Mouse (Mus musculus) liver, embryonic 11.5 days (tissue): ENCODE measurements around the gene Sorcs1. TPM values are rescaled to one million over a fixed set of nuclear protein-coding genes. Genes with fewer than 3 reads are reported as not detected.

ENCODE experiments used
- ATAC-seq: fragments of 200-750 bp; cut with Nextera tagmentation; replicated peaks from 2 replicates; pipeline ENCODE4 v1.8.0; 2017; ENCODE audit warnings: moderate number of reproducible peaks, mild to moderate bottlenecking, moderate TSS enrichment, moderate library complexity; ENCODE audit not compliant: low FRiP score
- DNase-seq: peaks from one replicate; pipeline ENCODE4 v3.0.0-alpha.2; 2017; ENCODE audit warnings: low spot score
- H3K27ac ChIP-seq: fragments of 300-500 bp; sonication (generic); 2 replicates; pipeline ENCODE4 v1.5.1; 2014; ENCODE audit warnings: mild to moderate bottlenecking, low read depth, low read length, control low read depth
- H3K27me3 ChIP-seq: fragments of 300-500 bp; sonication (generic); replicated peaks from 2 replicates; pipeline ENCODE4 v1.6.1; 2014; ENCODE audit warnings: low read length, mixed read lengths; ENCODE audit not compliant: control insufficient read depth, insufficient read depth
- H3K36me3 ChIP-seq: fragments of 300-500 bp; sonication (generic); 2 replicates; pipeline ENCODE4 v1.6.1; 2014; ENCODE audit warnings: mild to moderate bottlenecking, low read length, moderate library complexity, mixed read lengths; ENCODE audit not compliant: control insufficient read depth, insufficient read depth
- H3K4me1 ChIP-seq: fragments of 300-500 bp; sonication (generic); replicated peaks from 2 replicates; pipeline ENCODE4 v1.6.1; 2014; ENCODE audit warnings: low read length, mixed read lengths; ENCODE audit not compliant: control insufficient read depth, insufficient read depth
- H3K4me2 ChIP-seq: fragments of 300-500 bp; sonication (generic); 2 replicates; pipeline ENCODE4 v1.6.1; 2014; ENCODE audit warnings: mild to moderate bottlenecking, control low read depth, moderate library complexity
- H3K4me3 ChIP-seq: fragments of 300-500 bp; sonication (generic); 2 replicates; pipeline ENCODE4 v1.5.1; 2014; ENCODE audit warnings: low read depth, low read length, control low read depth
- H3K9ac ChIP-seq: fragments of 300-500 bp; sonication (generic); 2 replicates; pipeline ENCODE4 v1.6.1; 2014; ENCODE audit warnings: low read depth, low read length, control low read depth
- H3K9me3 ChIP-seq: fragments of 300-500 bp; sonication (generic); 2 replicates; pipeline ENCODE4 v1.6.1; 2016; ENCODE audit warnings: low read length, inconsistent platforms, mixed read lengths; ENCODE audit not compliant: control insufficient read depth
- WGBS: fragments of 180-500 bp; shearing (Covaris S2); extraction: QIAGEN DNeasy Blood & Tissue Kit; methylation state at CpG from one replicate; pipeline ENCODE4 v1.1.7; 2014; 5-methylcytosine and 5-hydroxymethylcytosine counted together
- polyA plus RNA-seq: library from polyadenylated mRNA; unstranded; fragments of >200 nt; fragmentation: Nextera tagmentation; extraction: Ambion mirVana; gene quantifications from 2 replicates; pipeline ENCODE4 v1.2.1, GENCODE M21; 2014

Gene Sorcs1
- polyA plus RNA-seq, 1 experiment from 2014 or later: 0.52 TPM

- Histone ChIP-seq H3K9me3 (no peaks in the 10 kb centered on the region), H3K4me2 (no peak overlapping the region), H3K9ac (no peak overlapping the region), H3K27me3 (no peaks in the 10 kb centered on the region), H3K36me3 (no peaks in the 10 kb centered on the region), H3K4me3 (no peak overlapping the region), H3K4me1 (no peaks in the 10 kb centered on the region), H3K27ac (no peak overlapping the region)
- ATAC-seq (no peak), DNase-seq (no peak)
- WGBS: 67% methylated on average over 4 of the region's 4 CpGs
These were observed 156.5 kb downstream of the Sorcs1 start for GRCm38 (mm10) chr19:50521943-50522342.

- H3K9me3 ChIP-seq: no peaks in the 10 kb centered on the region
- no peak overlapping the region for H3K9ac ChIP-seq
- ATAC-seq: no peak
- DNase-seq: no peak
- H3K4me2 ChIP-seq: no peak overlapping the region
- H3K27ac ChIP-seq: no peak overlapping the region
- H3K27me3 ChIP-seq: no peaks in the 10 kb centered on the region
- 79% methylated on average over 10 of the region's 10 CpGs for WGBS
- no peak overlapping the region for H3K4me3 ChIP-seq
- no peaks in the 10 kb centered on the region for H3K36me3 ChIP-seq
- H3K4me1 ChIP-seq: no peaks in the 10 kb centered on the region
These were observed 163.3 kb downstream of the Sorcs1 start for GRCm38 (mm10) chr19:50515059-50515673.

GRCm38 (mm10) chr19:50514309-50514830 lies 164.1 kb downstream of the Sorcs1 start:
- DNase-seq: no peak
- no peak for ATAC-seq
- 71% methylated on average over 8 of the region's 8 CpGs for WGBS

DNA sequence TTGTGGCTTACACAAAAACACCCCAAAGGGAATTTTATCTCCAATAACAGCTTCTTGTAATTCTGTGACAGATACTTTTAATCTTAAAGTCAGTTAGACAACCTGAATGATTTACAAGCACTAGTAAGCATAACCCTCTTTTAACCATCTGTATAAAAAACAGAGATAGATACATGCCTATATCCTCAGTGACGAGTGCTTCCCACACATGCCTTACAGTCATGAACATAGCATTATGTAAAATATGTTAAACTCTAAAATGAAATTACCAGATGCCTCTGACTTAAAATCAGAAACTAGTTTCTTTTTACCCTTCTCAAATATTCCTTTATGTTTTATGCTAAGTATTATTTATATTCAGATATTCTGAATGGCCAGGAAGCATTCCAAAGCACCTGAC lies 175.6 kb downstream of the Sorcs1 start:
- Histone ChIP-seq H3K4me2 (no peak overlapping the region), H3K36me3 (no peaks in the 10 kb centered on the region), H3K27ac (no peak overlapping the region), H3K27me3 (no peaks in the 10 kb centered on the region), H3K4me1 (no peaks in the 10 kb centered on the region), H3K9ac (no peak overlapping the region), H3K4me3 (no peak overlapping the region), H3K9me3 (no peaks in the 10 kb centered on the region)
- 76% methylated on average over 1 of the region's 1 CpGs for WGBS
- DNase-seq: no peak
- no peak for ATAC-seq

More at GRCm38 (mm10) chr19:50514309-50514830, 164.1 kb downstream of the Sorcs1 start:
- Histone ChIP-seq H3K36me3 (no peaks in the 10 kb centered on the region), H3K4me3 (no peak overlapping the region), H3K4me2 (no peak overlapping the region), H3K4me1 (no peaks in the 10 kb centered on the region), H3K27ac (no peak overlapping the region), H3K9me3 (no peaks in the 10 kb centered on the region), H3K27me3 (no peaks in the 10 kb centered on the region), H3K9ac (no peak overlapping the region)

DNA sequence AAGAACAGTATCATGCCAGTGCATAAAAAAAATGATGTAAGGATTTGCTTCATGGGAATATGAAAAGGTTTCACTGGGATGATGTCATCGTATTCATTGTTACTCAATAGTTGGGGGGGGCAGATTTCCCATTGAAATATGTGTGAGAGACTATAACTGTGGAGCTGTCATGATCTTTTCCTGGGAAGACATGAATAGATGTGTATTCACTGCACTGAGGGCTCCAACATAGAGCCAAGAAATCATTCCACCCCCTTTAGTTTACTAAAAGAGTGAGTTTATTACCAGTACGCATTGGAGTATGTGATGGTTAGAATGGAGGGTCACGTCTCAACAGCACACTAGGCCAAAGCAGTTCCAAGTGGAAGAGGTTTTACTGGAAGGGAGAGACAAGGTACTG lies 187.3 kb downstream of the Sorcs1 start:
- Histone ChIP-seq H3K27me3 (no peaks in the 10 kb centered on the region), H3K9ac (no peak overlapping the region), H3K36me3 (no peaks in the 10 kb centered on the region), H3K4me3 (no peak overlapping the region), H3K27ac (no peak overlapping the region), H3K9me3 (no peaks in the 10 kb centered on the region), H3K4me1 (no peaks in the 10 kb centered on the region), H3K4me2 (no peak overlapping the region)
- no peak for ATAC-seq
- 94% methylated on average over 3 of the region's 3 CpGs for WGBS
- no peak for DNase-seq

DNA sequence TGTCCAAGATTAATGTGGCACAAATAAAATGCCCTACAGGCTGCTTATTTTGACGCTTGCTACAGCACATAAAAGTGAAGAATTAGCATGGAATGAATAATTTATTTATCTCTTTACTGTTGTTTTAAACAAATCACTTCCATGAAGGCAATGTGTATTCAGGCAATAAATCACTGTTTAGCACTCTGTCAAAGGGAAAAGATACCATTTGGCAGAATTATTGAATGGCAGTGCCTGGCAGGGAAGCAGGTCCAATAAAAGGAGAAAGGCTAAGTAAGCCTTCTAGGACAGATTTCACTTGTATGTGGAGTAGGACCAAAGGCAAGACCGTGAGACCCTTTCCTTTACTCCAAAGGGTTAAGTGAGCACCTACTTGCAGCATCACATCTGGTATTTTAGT lies 187.7 kb downstream of the Sorcs1 start:
- no peaks in the 10 kb centered on the region for H3K36me3 ChIP-seq
- WGBS: 64% methylated on average over 2 of the region's 2 CpGs
- DNase-seq: no peak

DNA sequence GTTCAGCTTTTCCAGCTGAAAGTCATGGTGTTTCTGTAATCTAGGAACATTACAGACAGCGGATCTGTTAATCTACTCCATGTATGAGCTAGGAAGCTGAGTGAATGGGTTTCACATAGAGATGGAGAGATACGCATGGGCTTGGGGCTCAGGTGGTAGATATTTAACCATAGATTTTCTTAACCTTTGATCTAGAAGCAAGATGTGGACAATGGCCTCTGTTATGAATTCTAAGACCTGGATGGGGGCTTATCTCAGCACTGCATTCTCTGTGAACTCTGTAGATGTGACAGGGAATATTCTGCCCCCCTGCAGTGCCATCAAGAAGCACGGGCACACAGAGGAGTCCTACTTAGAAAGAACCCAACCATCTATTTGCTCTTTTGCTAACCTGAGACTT lies 188.7 kb downstream of the Sorcs1 start:
- Histone ChIP-seq H3K9me3 (no peaks in the 10 kb centered on the region), H3K4me2 (no peak overlapping the region), H3K27ac (no peak overlapping the region), H3K9ac (no peak overlapping the region), H3K4me1 (no peaks in the 10 kb centered on the region), H3K4me3 (no peak overlapping the region), H3K27me3 (no peaks in the 10 kb centered on the region), H3K36me3 (no peaks in the 10 kb centered on the region)
- 85% methylated on average over 3 of the region's 3 CpGs for WGBS
- ATAC-seq (no peak), DNase-seq (no peak)

More for the DNA sequence above, 187.7 kb downstream of the Sorcs1 start:
- H3K27me3 ChIP-seq: no peaks in the 10 kb centered on the region
- H3K4me1 ChIP-seq: no peaks in the 10 kb centered on the region
- no peak overlapping the region for H3K4me2 ChIP-seq
- no peak overlapping the region for H3K9ac ChIP-seq
- no peak for ATAC-seq
- no peaks in the 10 kb centered on the region for H3K9me3 ChIP-seq
- no peak overlapping the region for H3K27ac ChIP-seq
- no peak overlapping the region for H3K4me3 ChIP-seq

- H3K36me3 ChIP-seq: no peaks in the 10 kb centered on the region
- no peak for ATAC-seq
- no peak overlapping the region for H3K27ac ChIP-seq
- H3K4me2 ChIP-seq: no peak overlapping the region
- H3K9ac ChIP-seq: no peak overlapping the region
- H3K4me1 ChIP-seq: no peaks in the 10 kb centered on the region
- H3K27me3 ChIP-seq: no peaks in the 10 kb centered on the region
- H3K4me3 ChIP-seq: no peak overlapping the region
- no peaks in the 10 kb centered on the region for H3K9me3 ChIP-seq
- 62% methylated on average over 6 of the region's 6 CpGs for WGBS
- DNase-seq: no peak
These were observed 190.0 kb downstream of the Sorcs1 start for GRCm38 (mm10) chr19:50488421-50488820.

DNA sequence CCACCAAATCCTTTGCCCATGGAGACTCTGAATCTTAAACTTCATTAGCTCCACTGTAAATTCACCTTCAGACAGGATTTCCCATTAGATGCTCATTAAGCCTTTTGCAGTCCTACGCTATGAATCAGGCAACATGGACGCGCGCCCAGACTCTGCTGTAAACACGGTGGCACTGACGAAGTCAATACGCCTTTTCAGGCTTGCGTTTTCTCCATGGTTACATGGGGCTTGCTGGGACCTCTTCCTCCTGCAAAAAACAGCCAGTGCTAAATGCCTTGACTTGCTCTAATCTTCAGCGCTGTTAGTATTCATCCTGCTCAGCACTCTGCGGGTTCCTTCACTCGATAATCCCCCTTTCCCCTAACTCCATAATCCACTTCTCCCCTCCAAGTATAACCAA lies 190.7 kb downstream of the Sorcs1 start:
- WGBS: 32% methylated on average over 11 of the region's 11 CpGs
- H3K4me3 ChIP-seq: no peak overlapping the region
- no peak overlapping the region for H3K27ac ChIP-seq

More for the DNA sequence above, 190.7 kb downstream of the Sorcs1 start:
- Histone ChIP-seq H3K27me3 (no peaks in the 10 kb centered on the region), H3K36me3 (no peaks in the 10 kb centered on the region), H3K9ac (no peak overlapping the region), H3K4me2 (no peak overlapping the region), H3K9me3 (no peaks in the 10 kb centered on the region), H3K4me1 (no peaks in the 10 kb centered on the region)
- no peak for DNase-seq
- ATAC-seq: no peak
